Mouse (Mus musculus): ENCODE measurements around the gene Nhlrc1. TPM values are rescaled to one million over a fixed set of nuclear protein-coding genes. Genes with fewer than 3 reads are reported as not detected.

Nhlrc1 gene
- total RNA-seq, 1 experiment, result 3.6 TPM

GRCm38 (mm10) chr13:46992516-46993273 is 22.0 kb downstream of the Nhlrc1 start:
- DNase-seq (ENCODE audit: low read depth, low spot score), result no peak
- in situ Hi-C loops (cut with MboI; ENCODE audit: low sequenced_read_pairs in 2 of 2, unreplicated experiment in 2 of 2), result no loop called here
- no peak for TF ChIP-seq ZC3H11A (IDR thresholded peaks at IDR 0.05; ENCODE audit: borderline replicate concordance, low read depth, low read length)
- no peak for TF ChIP-seq ZNF384 (IDR thresholded peaks at IDR 0.05; ENCODE audit: low read depth, low read length)
- no peak for TF ChIP-seq CHD2 (IDR thresholded peaks at IDR 0.05; ENCODE audit: low read depth, low read length)
- no peak for TF ChIP-seq MAFK (IDR thresholded peaks at IDR 0.05; ENCODE audit: insufficient read depth, low read depth, low read length)
- no peak for TF ChIP-seq HCFC1 (IDR thresholded peaks at IDR 0.05; ENCODE audit: borderline replicate concordance, insufficient read depth, low read length)

GRCm38 (mm10) chr13:46990376-46991011 is 24.2 kb downstream of the Nhlrc1 start:
- no peak for TF ChIP-seq CHD2 (IDR thresholded peaks at IDR 0.05; ENCODE audit: low read depth, low read length)
- no peak for TF ChIP-seq MAFK (IDR thresholded peaks at IDR 0.05; ENCODE audit: insufficient read depth, low read depth, low read length)
- TF ChIP-seq HCFC1 (IDR thresholded peaks at IDR 0.05; ENCODE audit: borderline replicate concordance, insufficient read depth, low read length), result no peak
- no peak for TF ChIP-seq ZNF384 (IDR thresholded peaks at IDR 0.05; ENCODE audit: low read depth, low read length)
- no peak for TF ChIP-seq ZC3H11A (IDR thresholded peaks at IDR 0.05; ENCODE audit: borderline replicate concordance, low read depth, low read length)
- Histone ChIP-seq H3K9me3 (ENCODE audit: control insufficient read depth, insufficient read depth, low read depth, low read length) (no peaks in the 10 kb centered on the region), H3K4me1 (ENCODE audit: control insufficient read depth in 2 of 2, insufficient read depth in 2 of 2, low read length in 2 of 2, poor library complexity in 1 of 2) (no peaks in the 10 kb centered on the region), H3K27ac (ENCODE audit: insufficient read depth, low read depth, low read length, poor library complexity, severe bottlenecking) (no peak overlapping the region), H3K36me3 (ENCODE audit: control insufficient read depth, insufficient read depth, low read length, poor library complexity, severe bottlenecking) (no peaks in the 10 kb centered on the region), H3K9ac (ENCODE audit: insufficient read depth, low read depth, low read length, poor library complexity, severe bottlenecking) (no peak overlapping the region), H3K4me3 (ENCODE audit: insufficient read depth in 1 of 2, low read depth in 1 of 2, low read length in 2 of 2, poor library complexity in 1 of 2, severe bottlenecking in 1 of 2) (no peak overlapping the region)
- in situ Hi-C loops (cut with MboI; ENCODE audit: low sequenced_read_pairs in 2 of 2, unreplicated experiment in 2 of 2), result no loop called here
- no peak for DNase-seq (ENCODE audit: low read depth, low spot score)

More at GRCm38 (mm10) chr13:46992516-46993273, 22.0 kb downstream of the Nhlrc1 start:
- no peak overlapping the region for H3K27ac ChIP-seq (ENCODE audit: insufficient read depth, low read depth, low read length, poor library complexity, severe bottlenecking)
- H3K9me3 ChIP-seq (ENCODE audit: control insufficient read depth, insufficient read depth, low read depth, low read length), result no peaks in the 10 kb centered on the region
- H3K36me3 ChIP-seq (ENCODE audit: control insufficient read depth, insufficient read depth, low read length, poor library complexity, severe bottlenecking), result no peaks in the 10 kb centered on the region
- no peak overlapping the region for H3K4me3 ChIP-seq (ENCODE audit: insufficient read depth in 1 of 2, low read depth in 1 of 2, low read length in 2 of 2, poor library complexity in 1 of 2, severe bottlenecking in 1 of 2)
- H3K9ac ChIP-seq (ENCODE audit: insufficient read depth, low read depth, low read length, poor library complexity, severe bottlenecking), result no peak overlapping the region
- H3K4me1 ChIP-seq (ENCODE audit: control insufficient read depth in 2 of 2, insufficient read depth in 2 of 2, low read length in 2 of 2, poor library complexity in 1 of 2), result no peaks in the 10 kb centered on the region

GRCm38 (mm10) chr13:46987941-46988340 is 26.7 kb downstream of the Nhlrc1 start:
- Histone ChIP-seq H3K9ac (ENCODE audit: insufficient read depth, low read depth, low read length, poor library complexity, severe bottlenecking) (no peak overlapping the region), H3K4me1 (ENCODE audit: control insufficient read depth in 2 of 2, insufficient read depth in 2 of 2, low read length in 2 of 2, poor library complexity in 1 of 2) (no peaks in the 10 kb centered on the region; a peak in 1 of 4 replicates), H3K9me3 (ENCODE audit: control insufficient read depth, insufficient read depth, low read depth, low read length) (no peaks in the 10 kb centered on the region), H3K4me3 (ENCODE audit: insufficient read depth in 1 of 2, low read depth in 1 of 2, low read length in 2 of 2, poor library complexity in 1 of 2, severe bottlenecking in 1 of 2) (no peak overlapping the region), H3K36me3 (ENCODE audit: control insufficient read depth, insufficient read depth, low read length, poor library complexity, severe bottlenecking) (no peaks in the 10 kb centered on the region), H3K27ac (ENCODE audit: insufficient read depth, low read depth, low read length, poor library complexity, severe bottlenecking) (no peak overlapping the region)
- DNase-seq (ENCODE audit: low read depth, low spot score), result no peak
- in situ Hi-C loops (cut with MboI; ENCODE audit: low sequenced_read_pairs in 2 of 2, unreplicated experiment in 2 of 2), result no loop called here
- TF ChIP-seq ZC3H11A (IDR thresholded peaks at IDR 0.05; ENCODE audit: borderline replicate concordance, low read depth, low read length), result no peak
- no peak for TF ChIP-seq MAFK (IDR thresholded peaks at IDR 0.05; ENCODE audit: insufficient read depth, low read depth, low read length)
- no peak for TF ChIP-seq CHD2 (IDR thresholded peaks at IDR 0.05; ENCODE audit: low read depth, low read length)
- TF ChIP-seq ZNF384 (IDR thresholded peaks at IDR 0.05; ENCODE audit: low read depth, low read length), result no peak
- no peak for TF ChIP-seq HCFC1 (IDR thresholded peaks at IDR 0.05; ENCODE audit: borderline replicate concordance, insufficient read depth, low read length)

GRCm38 (mm10) chr13:46986208-46986607 is 28.4 kb downstream of the Nhlrc1 start:
- Histone ChIP-seq H3K9ac (ENCODE audit: insufficient read depth, low read depth, low read length, poor library complexity, severe bottlenecking) (no peak overlapping the region), H3K4me3 (ENCODE audit: insufficient read depth in 1 of 2, low read depth in 1 of 2, low read length in 2 of 2, poor library complexity in 1 of 2, severe bottlenecking in 1 of 2) (no peak overlapping the region), H3K9me3 (ENCODE audit: control insufficient read depth, insufficient read depth, low read depth, low read length) (no peaks in the 10 kb centered on the region), H3K36me3 (ENCODE audit: control insufficient read depth, insufficient read depth, low read length, poor library complexity, severe bottlenecking) (no peaks in the 10 kb centered on the region), H3K4me1 (ENCODE audit: control insufficient read depth in 2 of 2, insufficient read depth in 2 of 2, low read length in 2 of 2, poor library complexity in 1 of 2) (no peaks in the 10 kb centered on the region; a peak in 1 of 4 replicates), H3K27ac (ENCODE audit: insufficient read depth, low read depth, low read length, poor library complexity, severe bottlenecking) (no peak overlapping the region)
- no peak for DNase-seq (ENCODE audit: low read depth, low spot score)
- TF ChIP-seq MAFK (IDR thresholded peaks at IDR 0.05; ENCODE audit: insufficient read depth, low read depth, low read length), result no peak
- no peak for TF ChIP-seq HCFC1 (IDR thresholded peaks at IDR 0.05; ENCODE audit: borderline replicate concordance, insufficient read depth, low read length)
- no peak for TF ChIP-seq CHD2 (IDR thresholded peaks at IDR 0.05; ENCODE audit: low read depth, low read length)
- TF ChIP-seq ZC3H11A (IDR thresholded peaks at IDR 0.05; ENCODE audit: borderline replicate concordance, low read depth, low read length), result no peak
- no peak for TF ChIP-seq ZNF384 (IDR thresholded peaks at IDR 0.05; ENCODE audit: low read depth, low read length)
- in situ Hi-C loops (cut with MboI; ENCODE audit: low sequenced_read_pairs in 2 of 2, unreplicated experiment in 2 of 2), result no loop called here

Measured in ES-E14 (cell line).